Mouse (Mus musculus): ENCODE results near the gene Zmiz2.
"Not testable (repeated sequence)": the region's sequence is repeated elsewhere in the genome, so short reads cannot be mapped to it uniquely, and the experiment has no call there.

Zmiz2 gene

GRCm38 (mm10) chr11:6419156-6419555 lies 30.3 kb downstream of the Zmiz2 start:
- DNase-seq (ENCODE audit: low spot score in 2 of 2), result not testable (repeated sequence)

GRCm38 (mm10) chr11:6420283-6420703 lies 31.4 kb downstream of the Zmiz2 start:
- no peak for DNase-seq (ENCODE audit: low spot score in 2 of 2)

GRCm38 (mm10) chr11:6420722-6421350 lies 32.0 kb downstream of the Zmiz2 start:
- DNase-seq (ENCODE audit: low spot score in 2 of 2), result no peak

- DNase-seq (ENCODE audit: low spot score in 2 of 2), result no peak
Measured at GRCm38 (mm10) chr11:6430186-6430585, 41.3 kb downstream of the Zmiz2 start.

- DNase-seq (ENCODE audit: low spot score in 2 of 2), result peak in 1 of 2 experiments; percentile 20
Measured at GRCm38 (mm10) chr11:6436442-6436841, 47.6 kb downstream of the Zmiz2 start.

- DNase-seq (ENCODE audit: low spot score in 2 of 2), result no peak
Measured at GRCm38 (mm10) chr11:6437667-6438066, 48.8 kb downstream of the Zmiz2 start.

- no peak for DNase-seq (ENCODE audit: low spot score in 2 of 2)
Measured at GRCm38 (mm10) chr11:6440171-6440570, 51.3 kb downstream of the Zmiz2 start.

GRCm38 (mm10) chr11:6442566-6442965 lies 53.7 kb downstream of the Zmiz2 start:
- no peak for DNase-seq (ENCODE audit: low spot score in 2 of 2)

GRCm38 (mm10) chr11:6443102-6443501 lies 54.2 kb downstream of the Zmiz2 start:
- no peak for DNase-seq (ENCODE audit: low spot score in 2 of 2)

- DNase-seq (ENCODE audit: low spot score in 2 of 2), result no peak
Measured at GRCm38 (mm10) chr11:6443727-6444076, 54.8 kb downstream of the Zmiz2 start.

GRCm38 (mm10) chr11:6444077-6444853 lies 55.4 kb downstream of the Zmiz2 start, which contains the start of gene H2afv:
Gene H2afv (minus strand): TSS chr11:6444443.
- peak; percentile 98 to 99 for DNase-seq (ENCODE audit: low spot score in 2 of 2)

GRCm38 (mm10) chr11:6445441-6445840 lies 56.6 kb downstream of the Zmiz2 start:
- DNase-seq (ENCODE audit: low spot score in 2 of 2), result no peak

GRCm38 (mm10) chr11:6445951-6446350 lies 57.1 kb downstream of the Zmiz2 start:
- DNase-seq (ENCODE audit: low spot score in 2 of 2), result no peak

GRCm38 (mm10) chr11:6447493-6447892 lies 58.6 kb downstream of the Zmiz2 start:
- no peak for DNase-seq (ENCODE audit: low spot score in 2 of 2)

- not testable (repeated sequence) for DNase-seq (ENCODE audit: low spot score in 2 of 2)
Measured at GRCm38 (mm10) chr11:6448155-6448554, 59.3 kb downstream of the Zmiz2 start.

Data from urinary bladder, adult 18-20 months (tissue).